ENCODE assay signal across 8 mouse cellular contexts in genomic region chr8:70597417-70598272, GRCm38 (mm10). TPM values are rescaled to one million over a fixed set of nuclear protein-coding genes. Genes with fewer than 3 reads are reported as not detected.
A peak's percentile ranks its signal among the peaks of the same experiment; 100 is the strongest.
DNase-seq lines count a peak whose midpoint lies in the region; ATAC-seq lines count a peak whose summit lies in the region.

No protein-coding gene starts in this region.

- H3K9me3 ChIP-seq in embryonic facial prominence, embryonic 15.5 days (replicated peaks): no peaks in the 10 kb centered on the region
- H3K9me3 ChIP-seq in intestine, embryonic 15.5 days: no peaks in the 10 kb centered on the region
- H3K9me3 ChIP-seq in neural tube, embryonic 13.5 days: no peaks in the 10 kb centered on the region

- ATAC-seq in embryonic facial prominence, embryonic 15.5 days (ENCODE audit: insufficient number of reproducible peaks, low FRiP score, low TSS enrichment, low read depth): no peak
- no peak for ATAC-seq in intestine, embryonic 15.5 days
- no peak for ATAC-seq in neural tube, embryonic 13.5 days (ENCODE audit: low read depth)

- peak overlapping the region; percentile 50 for H3K4me3 ChIP-seq in embryonic facial prominence, embryonic 15.5 days (replicated peaks)
- H3K4me3 ChIP-seq in intestine, embryonic 15.5 days (replicated peaks): peak overlapping the region; percentile 44
- H3K4me3 ChIP-seq in neural tube, embryonic 13.5 days: peak overlapping the region; percentile 43

- 10% methylated on average over 43 of the region's 68 CpGs for WGBS in embryonic facial prominence, embryonic 15.5 days
- 20% methylated on average over 67 of the region's 68 CpGs for WGBS in intestine, embryonic 15.5 days
- WGBS in neural tube, embryonic 13.5 days: 8% methylated on average over 54 of the region's 68 CpGs

- H3K4me1 ChIP-seq in embryonic facial prominence, embryonic 15.5 days: peaks cover 77% of the 10 kb centered on the region
- H3K4me1 ChIP-seq in intestine, embryonic 15.5 days (replicated peaks): peaks cover 72% of the 10 kb centered on the region
- H3K4me1 ChIP-seq in neural tube, embryonic 13.5 days (replicated peaks): peaks cover 91% of the 10 kb centered on the region

- peaks cover 24% of the 10 kb centered on the region for H3K36me3 ChIP-seq in embryonic facial prominence, embryonic 15.5 days
- H3K36me3 ChIP-seq in intestine, embryonic 15.5 days: peaks cover 22% of the 10 kb centered on the region
- H3K36me3 ChIP-seq in neural tube, embryonic 13.5 days: peaks cover 23% of the 10 kb centered on the region

- intact Hi-C loops in gastrocnemius, postnatal 36 days (cut with DNase I): no loop called here
- intact Hi-C loops in left cerebral cortex, postnatal 25 days (cut with DNase I): no loop called here

- no peaks in the 10 kb centered on the region for H3K27me3 ChIP-seq in embryonic facial prominence, embryonic 15.5 days
- H3K27me3 ChIP-seq in intestine, embryonic 15.5 days (replicated peaks): no peaks in the 10 kb centered on the region
- H3K27me3 ChIP-seq in neural tube, embryonic 13.5 days: peaks cover 15% of the 10 kb centered on the region

- H3K27ac ChIP-seq in embryonic facial prominence, embryonic 15.5 days (replicated peaks): peak overlapping the region; percentile 68
- 0 out of 2 replicates have a peak overlapping the region, but pooled peaks have one; percentile 27 for H3K27ac ChIP-seq in intestine, embryonic 15.5 days
- peak overlapping the region; percentile 68 for H3K27ac ChIP-seq in neural tube, embryonic 13.5 days (replicated peaks)

- peak overlapping the region; percentile 47 for H3K9ac ChIP-seq in embryonic facial prominence, embryonic 15.5 days
- peak overlapping the region; percentile 59 for H3K9ac ChIP-seq in intestine, embryonic 15.5 days
- H3K9ac ChIP-seq in neural tube, embryonic 13.5 days: peak overlapping the region; percentile 79

- peak overlapping the region; percentile 85 for H3K4me2 ChIP-seq in embryonic facial prominence, embryonic 15.5 days (replicated peaks)
- peak overlapping the region; percentile 83 for H3K4me2 ChIP-seq in intestine, embryonic 15.5 days (replicated peaks)
- H3K4me2 ChIP-seq in neural tube, embryonic 13.5 days: peak overlapping the region; percentile 75

- DNase-seq in kidney, postnatal 4 days: peak; percentile 42 to 58
- DNase-seq in kidney, adult 18-20 months: no peak
- DNase-seq in gastrocnemius, postnatal 36 days: no peak
- DNase-seq in left cerebral cortex, postnatal 25 days (ENCODE audit: low spot score in 2 of 2): no peak
- DNase-seq in layer of hippocampus, adult 9-10 months (ENCODE audit: low spot score): no peak

RNA-seq across cellular contexts. Expression of gene Isyna1, which starts 3.5 kb away (rescaled TPM):
- 139 and 143 TPM in 2 replicates for polyA plus RNA-seq in embryonic facial prominence, embryonic 15.5 days (2015; fragmentation: Nextera tagmentation; extraction: Ambion mirVana)
- polyA plus RNA-seq in intestine, embryonic 15.5 days (2015; fragmentation: Nextera tagmentation; extraction: Ambion mirVana): 123 and 130 TPM in 2 replicates
- polyA plus RNA-seq in neural tube, embryonic 13.5 days (2015; fragmentation: Nextera tagmentation; extraction: Ambion mirVana): 113 and 115 TPM in 2 replicates
- total RNA-seq in gastrocnemius, postnatal 36 days (2021): 1 to 10 TPM; 4.1 to 5.1 TPM
- total RNA-seq in left cerebral cortex, postnatal 25 days (2021): 10 to 100 TPM; 51.9 to 52.1 TPM

RNA-seq across cellular contexts. Expression of gene Ssbp4, which starts 11.0 kb away (rescaled TPM):
- 127 and 130 TPM in 2 replicates for polyA plus RNA-seq in embryonic facial prominence, embryonic 15.5 days (2015; fragmentation: Nextera tagmentation; extraction: Ambion mirVana)
- polyA plus RNA-seq in intestine, embryonic 15.5 days (2015; fragmentation: Nextera tagmentation; extraction: Ambion mirVana): 86.9 and 91.7 TPM in 2 replicates
- polyA plus RNA-seq in neural tube, embryonic 13.5 days (2015; fragmentation: Nextera tagmentation; extraction: Ambion mirVana): 117 and 141 TPM in 2 replicates
- total RNA-seq in gastrocnemius, postnatal 36 days (2021): 10 to 100 TPM; 12.5 to 15.9 TPM
- total RNA-seq in left cerebral cortex, postnatal 25 days (2021): 100 to 1,000 TPM; 242 to 257 TPM

RNA-seq across cellular contexts. Expression of gene Lrrc25, which starts 18.3 kb away (rescaled TPM):
- 2.9 and 4.0 TPM in 2 replicates for polyA plus RNA-seq in embryonic facial prominence, embryonic 15.5 days (2015; fragmentation: Nextera tagmentation; extraction: Ambion mirVana)
- polyA plus RNA-seq in intestine, embryonic 15.5 days (2015; fragmentation: Nextera tagmentation; extraction: Ambion mirVana): 2.4 and 2.5 TPM in 2 replicates
- polyA plus RNA-seq in neural tube, embryonic 13.5 days (2015; fragmentation: Nextera tagmentation; extraction: Ambion mirVana): 1.5 and 1.8 TPM in 2 replicates
- total RNA-seq in gastrocnemius, postnatal 36 days (2021): under 1 TPM; 0.38 to 0.64 TPM
- total RNA-seq in left cerebral cortex, postnatal 25 days (2021): 1 to 10 TPM in 1 of 2 experiments, under 1 TPM in 1; 0.37 to 1.2 TPM

RNA-seq across cellular contexts. Expression of gene Gdf15, which starts 34.6 kb away (rescaled TPM):
- 0.16 TPM in 2 replicates for polyA plus RNA-seq in embryonic facial prominence, embryonic 15.5 days (2015; fragmentation: Nextera tagmentation; extraction: Ambion mirVana)
- polyA plus RNA-seq in intestine, embryonic 15.5 days (2015; fragmentation: Nextera tagmentation; extraction: Ambion mirVana): 2.3 and 2.9 TPM in 2 replicates
- polyA plus RNA-seq in neural tube, embryonic 13.5 days (2015; fragmentation: Nextera tagmentation; extraction: Ambion mirVana): not detected in 2 replicates
- under 1 TPM in 1 of 2 experiments, not detected in 1; 0.18 TPM for total RNA-seq in gastrocnemius, postnatal 36 days (2021)
- total RNA-seq in left cerebral cortex, postnatal 25 days (2021): not detected

RNA-seq across cellular contexts. Expression of gene Ell, which starts 58.4 kb away (rescaled TPM):
- 19.6 and 22.7 TPM in 2 replicates for polyA plus RNA-seq in embryonic facial prominence, embryonic 15.5 days (2015; fragmentation: Nextera tagmentation; extraction: Ambion mirVana)
- polyA plus RNA-seq in intestine, embryonic 15.5 days (2015; fragmentation: Nextera tagmentation; extraction: Ambion mirVana): 15.9 TPM in 2 replicates
- polyA plus RNA-seq in neural tube, embryonic 13.5 days (2015; fragmentation: Nextera tagmentation; extraction: Ambion mirVana): 15.6 and 16.5 TPM in 2 replicates
- 10 to 100 TPM in 1 of 2 experiments, 1 to 10 TPM in 1; 9.6 to 10.5 TPM for total RNA-seq in gastrocnemius, postnatal 36 days (2021)
- total RNA-seq in left cerebral cortex, postnatal 25 days (2021): 10 to 100 TPM; 15.1 to 17.7 TPM

Comparison
In these comparisons a context has a peak if more than half of its experiments do, and no peak if none do; other contexts are left out.
1. DNase-seq: peak in kidney, postnatal 4 days (2 of 2); none in kidney, adult 18-20 months (single experiment), gastrocnemius, postnatal 36 days (0 of 2), left cerebral cortex, postnatal 25 days (0 of 2) and layer of hippocampus, adult 9-10 months (single experiment).
2. Peak in every context shown above with its lines, with median percentiles within 50 percentile points of each other: H3K27ac ChIP-seq, H3K4me2 ChIP-seq, H3K4me3 ChIP-seq and H3K9ac ChIP-seq.